Mouse (Mus musculus): ENCODE measurements at regions not wholly inside any gene's neighbourhood (a gene's known extent, or its start where the extent isn't known, plus 50 kb on each side); places are given as distances from the start of the nearest gene placed in this dataset.

DNA sequence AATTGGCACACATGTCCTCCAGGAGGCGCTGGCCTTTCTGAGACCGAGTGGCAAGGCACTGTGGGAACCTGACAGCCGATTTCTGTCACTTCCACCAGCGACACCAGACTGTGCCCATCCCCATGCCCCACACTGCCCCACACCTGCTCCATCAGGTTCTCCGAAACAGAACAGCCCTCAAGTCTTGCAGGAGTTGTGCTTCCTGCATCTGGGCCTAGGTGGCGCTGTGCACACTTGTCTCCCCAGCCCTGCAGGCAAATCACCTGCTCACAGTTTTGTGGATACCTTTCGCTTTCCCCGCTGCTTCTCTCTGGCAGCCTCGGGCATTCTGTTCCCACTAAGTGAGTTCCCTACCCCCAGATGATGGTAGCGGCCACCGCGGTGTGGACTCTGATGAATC, 112.9 kb upstream of the Wnt4 start:
- Histone ChIP-seq H3K27me3 (ENCODE audit: control insufficient read depth, insufficient read depth, low read length) (no peaks in the 10 kb centered on the region), H3K27ac (ENCODE audit: control insufficient read depth, insufficient read depth, low read depth, low read length) (no peak overlapping the region), H3K4me3 (ENCODE audit: control insufficient read depth, low read depth, low read length) (peak overlapping the region; percentile 66), H3K36me3 (ENCODE audit: control insufficient read depth, insufficient read depth, low read length) (no peaks in the 10 kb centered on the region), H3K4me1 (ENCODE audit: control insufficient read depth, insufficient read depth, low read length) (peaks cover 7% of the 10 kb centered on the region; the same call in 1 of the 2 replicates)
- TF ChIP-seq POLR2A (IDR thresholded peaks at IDR 0.05; ENCODE audit: control insufficient read depth, low read depth, low read length) (no peak), CTCF (IDR thresholded peaks at IDR 0.05; ENCODE audit: control insufficient read depth, insufficient read depth, insufficient replicate concordance, low read depth, low read length) (peak; percentile 99)

DNA sequence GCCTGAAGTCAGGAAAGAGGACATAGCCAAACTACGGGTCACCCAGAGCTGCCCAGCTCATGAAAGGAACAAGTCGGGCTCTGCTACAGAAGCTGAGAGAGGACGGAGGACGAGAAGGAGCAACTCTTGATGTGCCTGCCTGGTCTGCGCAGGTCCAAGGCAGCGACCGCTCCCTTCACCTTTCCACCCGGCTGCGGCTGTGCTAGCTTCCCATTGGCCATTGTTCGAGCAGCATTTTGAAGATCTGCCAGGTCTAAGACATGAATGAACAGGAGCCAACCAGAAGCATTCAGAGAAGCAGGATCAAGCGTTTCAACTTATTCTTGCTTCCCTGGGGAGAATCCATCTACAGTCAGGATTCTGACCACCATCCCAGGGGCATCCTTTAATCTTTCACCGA, 113.3 kb upstream of the Wnt4 start:
- H3K4me1 ChIP-seq (ENCODE audit: control insufficient read depth, insufficient read depth, low read length) = peaks cover 7% of the 10 kb centered on the region; the same call in 1 of the 2 replicates
- no peaks in the 10 kb centered on the region for H3K36me3 ChIP-seq (ENCODE audit: control insufficient read depth, insufficient read depth, low read length)
- H3K4me3 ChIP-seq (ENCODE audit: control insufficient read depth, low read depth, low read length) = peak overlapping the region; percentile 66; the same call in 1 of the 2 replicates
- H3K27ac ChIP-seq (ENCODE audit: control insufficient read depth, insufficient read depth, low read depth, low read length) = no peak overlapping the region
- no peak for TF ChIP-seq CTCF (IDR thresholded peaks at IDR 0.05; ENCODE audit: control insufficient read depth, insufficient read depth, insufficient replicate concordance, low read depth, low read length)
- no peak for TF ChIP-seq POLR2A (IDR thresholded peaks at IDR 0.05; ENCODE audit: control insufficient read depth, low read depth, low read length)
- no peaks in the 10 kb centered on the region for H3K27me3 ChIP-seq (ENCODE audit: control insufficient read depth, insufficient read depth, low read length)

DNA sequence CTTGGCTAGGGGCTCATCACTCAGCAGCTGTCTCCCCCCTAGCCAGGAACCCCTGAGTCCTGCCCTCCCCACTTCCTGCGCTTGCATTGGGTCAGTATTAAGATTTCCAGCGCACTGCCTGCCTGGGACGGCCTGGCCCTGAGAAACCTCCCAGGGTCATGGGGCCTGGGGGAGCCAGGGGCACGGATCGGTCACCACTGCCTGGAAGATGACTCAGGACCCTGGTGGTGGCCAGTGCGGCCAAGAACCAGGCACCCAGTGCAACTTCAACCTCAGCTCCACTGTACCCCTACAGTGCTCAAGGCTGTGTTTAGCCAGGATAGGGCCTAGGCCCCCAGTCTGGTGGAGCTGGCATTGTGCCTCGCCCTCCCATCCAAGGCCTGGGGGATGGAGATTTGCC, 111.9 kb upstream of the Zbtb40 start:
- peaks cover 7% of the 10 kb centered on the region; the same call in 1 of the 2 replicates for H3K4me1 ChIP-seq (ENCODE audit: control insufficient read depth, insufficient read depth, low read length)
- H3K27me3 ChIP-seq (ENCODE audit: control insufficient read depth, insufficient read depth, low read length) = no peaks in the 10 kb centered on the region
- no peak for TF ChIP-seq POLR2A (IDR thresholded peaks at IDR 0.05; ENCODE audit: control insufficient read depth, low read depth, low read length)
- TF ChIP-seq CTCF (IDR thresholded peaks at IDR 0.05; ENCODE audit: control insufficient read depth, insufficient read depth, insufficient replicate concordance, low read depth, low read length) = no peak
- H3K4me3 ChIP-seq (ENCODE audit: control insufficient read depth, low read depth, low read length) = no peak overlapping the region
- no peak overlapping the region for H3K27ac ChIP-seq (ENCODE audit: control insufficient read depth, insufficient read depth, low read depth, low read length)
- H3K36me3 ChIP-seq (ENCODE audit: control insufficient read depth, insufficient read depth, low read length) = no peaks in the 10 kb centered on the region

DNA sequence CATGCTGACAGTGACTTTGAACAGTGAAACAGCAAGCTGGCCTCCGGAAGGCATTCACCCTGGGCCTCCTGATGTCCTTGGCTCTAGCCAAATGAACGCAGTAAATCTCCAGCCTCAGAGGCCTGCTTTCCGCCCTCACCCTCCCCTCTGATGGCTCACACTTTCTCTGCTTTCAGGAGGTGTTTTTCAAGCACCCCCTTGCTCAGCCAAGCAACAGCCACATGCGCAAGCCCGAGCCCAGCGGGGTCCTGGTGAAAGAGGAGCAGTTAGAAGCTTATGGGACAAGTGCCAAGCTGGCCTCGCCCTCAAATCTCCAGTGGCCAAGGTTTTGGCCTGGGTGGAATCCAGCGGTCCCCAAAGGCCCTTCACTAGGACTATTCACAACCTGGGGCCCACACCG, 109.6 kb upstream of the Zbtb40 start:
- Histone ChIP-seq H3K4me3 (ENCODE audit: control insufficient read depth, low read depth, low read length) (no peak overlapping the region), H3K4me1 (ENCODE audit: control insufficient read depth, insufficient read depth, low read length) (no peaks in the 10 kb centered on the region; the same call in 1 of the 2 replicates), H3K27me3 (ENCODE audit: control insufficient read depth, insufficient read depth, low read length) (no peaks in the 10 kb centered on the region), H3K36me3 (ENCODE audit: control insufficient read depth, insufficient read depth, low read length) (no peaks in the 10 kb centered on the region), H3K27ac (ENCODE audit: control insufficient read depth, insufficient read depth, low read depth, low read length) (no peak overlapping the region)
- TF ChIP-seq POLR2A (IDR thresholded peaks at IDR 0.05; ENCODE audit: control insufficient read depth, low read depth, low read length) (no peak), CTCF (IDR thresholded peaks at IDR 0.05; ENCODE audit: control insufficient read depth, insufficient read depth, insufficient replicate concordance, low read depth, low read length) (no peak)

DNA sequence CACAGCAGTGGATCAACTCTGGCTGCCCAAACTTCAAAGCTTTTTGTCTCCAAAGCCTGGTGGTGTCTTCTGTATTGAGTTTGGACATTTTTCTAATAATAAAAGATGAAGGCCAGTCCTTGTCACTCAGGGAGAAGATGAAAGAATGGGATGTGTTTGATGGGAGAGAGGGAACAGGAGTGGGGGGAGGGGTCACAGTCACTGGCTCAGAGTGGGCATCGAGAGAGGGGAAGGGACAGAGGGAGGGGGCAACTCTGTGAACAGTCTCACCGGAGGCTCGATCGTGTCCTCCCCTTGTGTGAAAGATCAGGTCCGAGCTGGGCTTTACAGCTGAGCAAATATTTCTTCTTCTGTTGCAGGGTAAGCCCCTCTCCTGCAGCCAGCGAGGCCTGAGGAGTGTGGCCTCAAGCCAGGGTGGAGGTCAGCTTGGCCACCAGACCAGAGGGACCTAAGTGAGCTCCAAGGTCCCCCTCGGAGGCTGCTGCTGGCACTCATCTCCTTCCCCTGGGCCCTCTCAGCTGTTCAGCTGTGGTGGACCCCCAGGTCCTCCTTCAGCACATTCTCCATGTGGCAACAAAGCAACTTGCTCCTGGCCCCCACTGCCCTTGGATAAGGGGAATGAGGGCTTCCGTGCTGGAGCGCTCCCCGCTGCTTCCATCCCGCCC, 108.0 kb upstream of the Zbtb40 start:
- Histone ChIP-seq H3K27ac (ENCODE audit: control insufficient read depth, insufficient read depth, low read depth, low read length) (no peak overlapping the region), H3K4me3 (ENCODE audit: control insufficient read depth, low read depth, low read length) (no peak overlapping the region), H3K4me1 (ENCODE audit: control insufficient read depth, insufficient read depth, low read length) (no peaks in the 10 kb centered on the region; the same call in 1 of the 2 replicates), H3K27me3 (ENCODE audit: control insufficient read depth, insufficient read depth, low read length) (no peaks in the 10 kb centered on the region), H3K36me3 (ENCODE audit: control insufficient read depth, insufficient read depth, low read length) (no peaks in the 10 kb centered on the region)
- no peak for TF ChIP-seq CTCF (IDR thresholded peaks at IDR 0.05; ENCODE audit: control insufficient read depth, insufficient read depth, insufficient replicate concordance, low read depth, low read length)
- no peak for TF ChIP-seq POLR2A (IDR thresholded peaks at IDR 0.05; ENCODE audit: control insufficient read depth, low read depth, low read length)

DNA sequence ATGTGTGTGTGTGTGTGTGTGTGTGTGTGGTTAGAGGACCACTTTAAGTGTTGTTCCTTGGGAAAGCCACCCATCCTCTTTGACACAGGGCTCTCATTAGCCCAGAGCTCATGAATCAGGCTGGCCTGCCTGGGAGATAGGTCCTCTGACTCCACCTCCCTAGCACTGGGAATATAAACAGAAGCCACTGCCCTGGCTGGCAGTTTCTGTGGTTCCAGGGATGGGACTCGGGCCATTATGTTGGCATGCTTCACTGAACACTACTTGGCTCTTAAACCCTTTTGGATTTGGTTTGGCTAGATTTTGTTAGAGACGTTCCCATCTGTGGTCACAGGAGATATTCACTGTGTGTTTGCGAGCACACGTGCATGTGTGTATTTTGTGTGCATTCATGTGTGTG, 100.2 kb upstream of the Zbtb40 start:
- Histone ChIP-seq H3K4me1 (ENCODE audit: control insufficient read depth, insufficient read depth, low read length) (no peaks in the 10 kb centered on the region; the same call in 1 of the 2 replicates), H3K4me3 (ENCODE audit: control insufficient read depth, low read depth, low read length) (no peak overlapping the region), H3K27ac (ENCODE audit: control insufficient read depth, insufficient read depth, low read depth, low read length) (no peak overlapping the region), H3K27me3 (ENCODE audit: control insufficient read depth, insufficient read depth, low read length) (no peaks in the 10 kb centered on the region), H3K36me3 (ENCODE audit: control insufficient read depth, insufficient read depth, low read length) (no peaks in the 10 kb centered on the region)
- no peak for TF ChIP-seq POLR2A (IDR thresholded peaks at IDR 0.05; ENCODE audit: control insufficient read depth, low read depth, low read length)
- TF ChIP-seq CTCF (IDR thresholded peaks at IDR 0.05; ENCODE audit: control insufficient read depth, insufficient read depth, insufficient replicate concordance, low read depth, low read length) = no peak

DNA sequence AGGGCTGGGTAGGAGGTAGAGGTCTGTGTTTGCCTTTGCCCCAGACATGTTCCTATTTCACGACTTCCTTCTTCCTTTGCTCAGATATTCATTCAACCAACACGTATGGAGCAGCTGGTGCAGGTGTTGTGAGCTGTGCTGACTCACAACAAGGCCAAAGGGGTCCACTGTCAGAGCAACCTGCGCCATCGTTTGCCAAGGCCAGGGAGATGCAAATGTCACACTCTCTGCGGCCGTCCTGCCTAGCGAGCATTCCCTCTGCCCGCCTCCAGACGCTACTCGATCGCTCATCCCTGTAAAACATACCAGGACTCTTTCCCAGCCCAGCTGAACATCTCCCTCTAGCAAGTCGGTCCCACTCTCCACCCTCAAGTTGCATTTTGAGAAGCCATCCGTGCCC, 99.2 kb upstream of the Zbtb40 start:
- no peak for TF ChIP-seq CTCF (IDR thresholded peaks at IDR 0.05; ENCODE audit: control insufficient read depth, insufficient read depth, insufficient replicate concordance, low read depth, low read length)
- TF ChIP-seq POLR2A (IDR thresholded peaks at IDR 0.05; ENCODE audit: control insufficient read depth, low read depth, low read length) = no peak
- H3K27ac ChIP-seq (ENCODE audit: control insufficient read depth, insufficient read depth, low read depth, low read length) = no peak overlapping the region
- peaks cover under 1% of the 10 kb centered on the region; the same call in 1 of the 2 replicates for H3K4me1 ChIP-seq (ENCODE audit: control insufficient read depth, insufficient read depth, low read length)
- H3K4me3 ChIP-seq (ENCODE audit: control insufficient read depth, low read depth, low read length) = no peak overlapping the region; the same call in 1 of the 2 replicates
- H3K27me3 ChIP-seq (ENCODE audit: control insufficient read depth, insufficient read depth, low read length) = no peaks in the 10 kb centered on the region
- H3K36me3 ChIP-seq (ENCODE audit: control insufficient read depth, insufficient read depth, low read length) = no peaks in the 10 kb centered on the region

Data from testis, adult 2 months (tissue).